Mouse (Mus musculus) kidney, adult 10 weeks (tissue): ENCODE results near the gene Hey2. TPM values are rescaled to one million over a fixed set of nuclear protein-coding genes. Genes with fewer than 3 reads are reported as not detected.

Source experiments
- polyA plus RNA-seq: library from polyadenylated mRNA; stranded (reverse); fragments of 350-450 nt; fragmentation: Illumina TruSeq; extraction: RNeasy Lipid Tissue Mini Kit (QIAGEN cat#74804); gene quantifications from one replicate; pipeline ENCODE4 v1.2.3, GENCODE M21; 2014; ENCODE audit warnings: low read depth, low replicate concordance

Gene Hey2
- 5.0 TPM for polyA plus RNA-seq

DNA sequence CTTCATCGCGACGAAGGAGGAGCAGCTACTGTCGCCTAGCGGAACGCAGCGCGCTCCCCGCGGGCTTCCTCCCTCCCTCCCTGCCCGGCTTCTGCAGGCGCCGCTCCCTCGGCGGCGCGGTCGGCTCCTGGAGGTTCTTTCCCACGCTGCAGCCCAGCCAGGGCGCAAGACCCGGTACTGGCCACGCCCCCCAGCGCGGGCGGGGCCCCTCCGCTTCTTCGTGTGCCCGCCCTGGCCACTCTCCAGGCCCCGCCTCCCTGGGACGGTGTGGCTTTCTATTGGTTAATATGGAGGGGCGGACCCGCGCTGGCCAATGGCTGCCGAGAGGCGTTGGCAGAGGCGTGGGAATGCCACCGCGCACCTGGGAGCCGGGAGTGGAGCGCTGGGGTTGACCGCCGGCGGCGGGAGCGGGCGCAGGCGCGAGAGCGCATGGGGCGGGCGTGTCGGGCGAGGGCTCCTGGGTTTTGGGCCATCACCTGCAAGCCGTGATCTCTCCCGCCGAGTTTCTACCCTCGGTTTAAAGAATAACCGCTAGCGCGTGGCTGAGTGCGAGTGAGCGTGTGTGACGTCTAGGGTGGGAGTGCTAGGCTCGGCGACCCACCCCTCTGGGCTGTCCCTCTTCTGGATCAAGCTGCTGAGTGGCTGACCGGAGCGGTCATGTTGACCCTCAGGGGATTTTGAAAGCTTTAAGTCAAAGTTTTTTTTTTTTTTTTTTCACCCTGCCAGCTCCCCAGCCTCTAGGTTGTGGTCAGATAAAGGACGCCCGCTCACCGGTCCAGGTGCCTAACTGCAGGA is at the start of gene Hey2:
Gene Hey2, minus strand, starts transcription at position 159 of the 795 bp plus-strand sequence.

DNA sequence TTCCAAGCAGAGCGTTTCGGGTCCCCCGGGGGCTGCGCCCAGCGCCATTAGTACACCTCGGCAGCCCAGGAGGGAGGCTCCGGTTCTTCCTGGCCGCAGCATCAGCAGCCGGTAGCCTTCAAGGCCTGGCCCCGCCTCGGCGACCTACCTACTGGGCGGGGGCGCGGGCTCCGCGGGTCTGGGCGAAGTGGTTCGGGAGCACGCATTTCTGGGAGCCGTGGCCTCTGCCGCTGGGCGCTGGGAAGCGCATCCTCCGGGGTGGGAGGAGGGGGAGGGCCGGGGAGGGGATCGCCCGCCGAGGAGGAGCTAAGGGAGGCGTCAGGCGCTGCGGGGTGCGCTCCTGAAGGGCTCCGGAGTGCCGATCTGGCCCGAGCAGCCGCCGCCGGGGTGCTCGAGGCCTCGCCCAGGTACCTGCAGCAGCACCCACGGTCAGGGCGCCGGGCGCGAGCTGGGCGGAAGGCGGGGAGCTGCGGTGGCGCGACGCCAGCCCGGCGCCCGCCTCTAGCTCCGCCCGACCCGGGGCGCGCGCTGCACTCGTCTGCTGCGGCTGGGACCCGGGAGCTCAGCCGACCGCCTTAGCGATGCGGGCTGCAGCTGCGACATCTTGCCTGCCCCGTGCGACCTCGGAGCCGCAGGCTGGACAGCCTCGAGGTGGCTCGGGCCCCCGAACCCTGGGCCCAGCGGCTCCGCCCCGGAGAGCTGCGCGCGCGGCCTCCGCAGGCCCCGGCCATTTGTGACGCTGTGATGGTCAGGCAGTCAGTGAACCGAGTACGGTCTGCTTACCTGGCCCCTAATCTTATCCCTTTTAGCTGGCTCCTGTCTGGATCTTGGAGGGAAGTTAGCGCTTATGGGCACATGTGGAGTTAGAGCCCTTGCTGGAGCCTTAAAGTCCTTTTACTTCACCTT is 39.7 kb downstream of the Hey2 start, which contains the start of gene Ncoa7:
Gene Ncoa7, minus strand, starts transcription at position 646 of the 906 bp plus-strand sequence.

Other genes starting within 250 kb of the Hey2 start
- gene Trmt11, start 242.1 kb downstream of the Hey2 start, polyA plus RNA-seq: 24.5 TPM
- 101 TPM for gene Hint3, start 213.2 kb downstream of the Hey2 start, polyA plus RNA-seq
- 226 TPM for gene Ncoa7, start 39.5 kb downstream of the Hey2 start, polyA plus RNA-seq